Mouse (Mus musculus) cortical plate, adult 2 months (tissue): ENCODE measurements around the gene Exph5. TPM values are rescaled to one million over a fixed set of nuclear protein-coding genes. Genes with fewer than 3 reads are reported as not detected.

Source experiments
- H3K27ac ChIP-seq: fragments of 200-500 bp; 2 replicates; pipeline ENCODE4 v1.5.1; 2012; ENCODE audit warnings: low read length, control low read depth, inconsistent platforms; ENCODE audit not compliant: insufficient read depth
- H3K4me1 ChIP-seq: fragments of 200-500 bp; 2 replicates; pipeline ENCODE4 v1.6.1; 2011; ENCODE audit warnings: low read length; ENCODE audit not compliant: control insufficient read depth, insufficient read depth
- H3K4me3 ChIP-seq: fragments of 200-500 bp; 2 replicates; pipeline ENCODE4 v1.5.1; 2011; ENCODE audit warnings: mild to moderate bottlenecking, low read length, control low read depth; ENCODE audit not compliant: insufficient read depth
- CTCF ChIP-seq: fragments of 200-500 bp; IDR thresholded peaks from 2 replicates; pipeline ENCODE4 v1.5.1; 2011; ENCODE audit warnings: mild to moderate bottlenecking, control low read depth, low read length; ENCODE audit not compliant: insufficient read depth; ENCODE audit errors: extremely low read depth
- POLR2A ChIP-seq: fragments of 200-500 bp; IDR thresholded peaks from 2 replicates; pipeline ENCODE4 v1.6.1; 2011; ENCODE audit warnings: mild to moderate bottlenecking, low read length, control low read depth; ENCODE audit not compliant: insufficient read depth; ENCODE audit errors: extremely low read depth
- polyA plus RNA-seq: library from polyadenylated mRNA; depleted of rRNA; stranded (reverse); fragments of >200 nt; gene quantifications from 2 replicates; pipeline ENCODE4 v1.2.3, GENCODE M21; 2012; rRNA removed

Gene Exph5
- polyA plus RNA-seq, 1 experiment, result 7.1 TPM

GRCm38 (mm10) chr9:53402991-53403390 lies 101.5 kb downstream of the Exph5 start:
- Histone ChIP-seq H3K4me1 (peaks cover 3% of the 10 kb centered on the region; the same call in 1 of the 2 replicates), H3K27ac (no peak overlapping the region), H3K4me3 (no peak overlapping the region)
- TF ChIP-seq POLR2A (no peak), CTCF (no peak)

- TF ChIP-seq CTCF (no peak), POLR2A (no peak)
- peaks cover 3% of the 10 kb centered on the region; the same call in 1 of the 2 replicates for H3K4me1 ChIP-seq
- H3K4me3 ChIP-seq, result no peak overlapping the region
- no peak overlapping the region for H3K27ac ChIP-seq
Measured at GRCm38 (mm10) chr9:53404050-53404752, 102.7 kb downstream of the Exph5 start.

- Histone ChIP-seq H3K4me3 (peak overlapping the region; percentile 32), H3K27ac (peak overlapping the region; percentile 76), H3K4me1 (peaks cover 3% of the 10 kb centered on the region; the same call in 1 of the 2 replicates)
- no peak for TF ChIP-seq CTCF
- TF ChIP-seq POLR2A, result peak; percentile 69
Measured at GRCm38 (mm10) chr9:53404753-53405722, 103.6 kb downstream of the Exph5 start.

- Histone ChIP-seq H3K4me1 (no peaks in the 10 kb centered on the region), H3K4me3 (no peak overlapping the region), H3K27ac (no peak overlapping the region)
- no peak for TF ChIP-seq CTCF
- no peak for TF ChIP-seq POLR2A
Measured at GRCm38 (mm10) chr9:53408548-53408947, 107.1 kb downstream of the Exph5 start.

- Histone ChIP-seq H3K4me3 (no peak overlapping the region), H3K27ac (no peak overlapping the region), H3K4me1 (no peaks in the 10 kb centered on the region)
- TF ChIP-seq POLR2A (no peak), CTCF (no peak)
Measured at GRCm38 (mm10) chr9:53408953-53409361, 107.5 kb downstream of the Exph5 start.

- H3K4me1 ChIP-seq, result no peaks in the 10 kb centered on the region
- no peak for TF ChIP-seq POLR2A
- TF ChIP-seq CTCF, result no peak
- no peak overlapping the region for H3K27ac ChIP-seq
- no peak overlapping the region for H3K4me3 ChIP-seq
Measured at GRCm38 (mm10) chr9:53409427-53409826, 108.0 kb downstream of the Exph5 start.

GRCm38 (mm10) chr9:53422133-53422896 lies 120.8 kb downstream of the Exph5 start:
- TF ChIP-seq CTCF (no peak), POLR2A (no peak)

GRCm38 (mm10) chr9:53426726-53427125 lies 125.3 kb downstream of the Exph5 start:
- Histone ChIP-seq H3K4me1 (no peaks in the 10 kb centered on the region), H3K27ac (no peak overlapping the region), H3K4me3 (no peak overlapping the region)
- TF ChIP-seq CTCF, result no peak
- no peak for TF ChIP-seq POLR2A

More at GRCm38 (mm10) chr9:53422133-53422896, 120.8 kb downstream of the Exph5 start:
- Histone ChIP-seq H3K27ac (no peak overlapping the region), H3K4me1 (no peaks in the 10 kb centered on the region), H3K4me3 (no peak overlapping the region)

Other genes with a start within 250 kb of the Exph5 start
- gene Ddx10, start 53.6 kb upstream of the Exph5 start, polyA plus RNA-seq, result 11.5 and 12.5 TPM in 2 replicates
- 3.8 and 4.2 TPM in 2 replicates for gene Kdelc2, start 82.4 kb downstream of the Exph5 start, polyA plus RNA-seq
- 0.50 and 0.93 TPM in 2 replicates for gene 4930550C14Rik, start 100.7 kb downstream of the Exph5 start, polyA plus RNA-seq
- gene Atm, start 235.1 kb downstream of the Exph5 start, polyA plus RNA-seq, result 5.3 and 7.2 TPM in 2 replicates
- gene Npat, start 235.4 kb downstream of the Exph5 start, polyA plus RNA-seq, result 10.3 and 10.9 TPM in 2 replicates